Mouse (Mus musculus): ENCODE data around the gene Chd6. TPM values are rescaled to one million over a fixed set of nuclear protein-coding genes. Genes with fewer than 3 reads are reported as not detected.

Gene Chd6
- total RNA-seq, 2 experiments from 2014 or later = 56.7 to 57.9 TPM

DNA sequence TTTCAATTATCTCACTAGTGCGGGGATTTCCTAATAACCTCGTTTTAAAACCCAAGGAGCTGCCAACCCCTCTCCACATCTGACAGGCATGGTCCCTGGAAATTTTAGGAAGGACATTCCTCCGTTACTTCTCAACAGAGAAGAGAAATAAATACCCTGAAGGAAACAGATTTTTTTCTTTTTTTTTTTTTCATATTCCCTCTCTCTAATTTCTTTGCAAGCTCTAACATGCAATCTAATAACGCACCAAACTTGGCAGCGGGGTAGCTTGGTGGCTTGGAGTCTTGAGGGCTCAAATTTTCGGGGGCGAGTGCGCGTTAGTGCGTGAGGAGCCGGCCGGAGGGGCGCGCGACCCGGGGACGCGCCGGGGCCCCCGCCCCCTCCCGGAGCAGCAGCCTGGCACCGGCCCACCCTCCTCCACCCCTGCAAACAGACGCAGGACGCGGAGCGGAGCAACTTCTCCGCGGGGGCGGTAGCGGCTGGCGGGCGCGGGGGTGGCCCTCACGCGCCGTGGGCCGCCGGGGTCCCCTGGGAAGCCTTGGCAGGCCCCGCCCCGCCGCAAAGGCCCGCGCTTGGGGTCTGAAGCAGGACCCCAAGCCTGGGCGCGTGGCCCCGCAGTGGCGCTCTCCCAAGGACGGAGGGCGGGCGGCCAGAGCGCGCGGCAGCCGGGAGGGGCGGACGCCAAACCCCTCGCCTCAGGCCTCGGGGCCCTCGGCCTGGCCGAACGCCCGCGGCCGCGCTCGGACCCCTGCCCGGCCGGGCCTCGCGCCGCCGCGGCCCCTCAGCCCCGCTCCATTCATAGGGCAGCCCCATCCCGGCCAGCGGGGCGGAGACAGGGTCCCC is 569 bp downstream of the Chd6 start:
- peak; percentile 27 to 34 for DNase-seq (ENCODE audit: low spot score in 2 of 2)
- H3K4me3 ChIP-seq = peak overlapping the region; percentile 85
- TF ChIP-seq CTCF (conservative IDR thresholded peaks at IDR 0.05) = no peak
- H3K27ac ChIP-seq = peak overlapping the region; percentile 96

DNA sequence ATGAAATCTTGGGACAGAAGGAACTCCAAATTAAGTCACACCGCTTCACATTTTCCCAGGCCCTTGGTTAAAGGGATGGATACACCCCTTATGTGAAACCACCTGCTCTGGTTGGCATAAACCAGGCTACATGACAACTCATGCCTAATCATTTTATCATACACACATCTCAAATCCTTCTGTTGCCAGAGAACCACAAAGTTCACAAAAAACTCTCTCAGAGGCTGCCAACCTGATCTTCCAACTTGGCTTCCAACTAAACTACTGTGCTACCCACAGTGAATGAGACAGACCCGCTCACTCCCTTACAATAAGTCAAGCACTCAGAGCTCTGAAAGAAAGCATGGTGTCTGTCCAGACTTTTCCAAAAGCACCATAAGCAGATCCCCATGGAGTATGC is 1.6 kb downstream of the Chd6 start:
- H3K4me3 ChIP-seq = peak overlapping the region; percentile 85
- no peak for DNase-seq (ENCODE audit: low spot score in 2 of 2)
- TF ChIP-seq CTCF (conservative IDR thresholded peaks at IDR 0.05) = no peak
- H3K27ac ChIP-seq = peak overlapping the region; percentile 96; the same call in 1 of the 2 replicates

DNA sequence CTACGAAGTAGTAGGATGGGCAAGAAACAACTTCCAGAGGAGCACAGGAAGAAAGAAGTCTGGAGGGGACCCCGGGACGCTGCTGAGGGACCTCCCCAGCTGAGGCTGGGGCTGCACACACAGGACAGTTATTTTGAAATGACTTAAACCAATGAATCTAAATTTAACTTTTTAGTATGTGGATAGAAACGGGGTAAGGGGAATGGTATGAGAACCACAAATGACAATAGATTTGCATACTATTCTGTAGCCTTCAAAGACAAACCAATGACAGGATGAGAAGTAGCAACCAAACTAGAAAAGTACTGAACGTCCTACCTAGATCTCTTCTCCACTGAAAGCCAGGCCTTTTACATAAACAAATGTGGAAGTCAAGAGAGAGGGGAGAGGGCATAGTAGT is 5.1 kb downstream of the Chd6 start:
- H3K27ac ChIP-seq = no peak overlapping the region
- H3K4me3 ChIP-seq = no peak overlapping the region
- DNase-seq (ENCODE audit: low spot score in 2 of 2) = no peak
- TF ChIP-seq CTCF (conservative IDR thresholded peaks at IDR 0.05) = no peak

DNA sequence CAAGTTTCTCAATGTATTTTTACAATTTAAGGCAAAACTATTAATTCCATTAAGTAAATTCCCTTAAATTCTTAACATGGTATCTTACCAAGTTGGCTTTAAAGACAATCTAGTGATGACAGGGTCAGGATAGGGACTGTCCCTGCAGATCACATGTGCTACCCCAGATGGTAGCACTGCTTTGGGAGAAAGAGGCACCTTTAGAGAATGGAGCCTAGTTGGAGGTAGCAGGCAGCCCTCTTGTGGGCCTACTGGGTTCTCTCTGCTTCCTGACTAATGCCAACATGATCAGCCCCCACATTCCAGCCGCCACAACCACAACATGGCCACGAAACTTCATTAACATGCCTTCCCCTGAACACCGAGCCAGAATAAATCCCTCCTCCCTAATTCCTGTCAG is 6.8 kb downstream of the Chd6 start:
- TF ChIP-seq CTCF (conservative IDR thresholded peaks at IDR 0.05) = no peak; the same call in 1 of the 2 replicates
- no peak overlapping the region for H3K4me3 ChIP-seq
- H3K27ac ChIP-seq = no peak overlapping the region
- DNase-seq (ENCODE audit: low spot score in 2 of 2) = no peak

DNA sequence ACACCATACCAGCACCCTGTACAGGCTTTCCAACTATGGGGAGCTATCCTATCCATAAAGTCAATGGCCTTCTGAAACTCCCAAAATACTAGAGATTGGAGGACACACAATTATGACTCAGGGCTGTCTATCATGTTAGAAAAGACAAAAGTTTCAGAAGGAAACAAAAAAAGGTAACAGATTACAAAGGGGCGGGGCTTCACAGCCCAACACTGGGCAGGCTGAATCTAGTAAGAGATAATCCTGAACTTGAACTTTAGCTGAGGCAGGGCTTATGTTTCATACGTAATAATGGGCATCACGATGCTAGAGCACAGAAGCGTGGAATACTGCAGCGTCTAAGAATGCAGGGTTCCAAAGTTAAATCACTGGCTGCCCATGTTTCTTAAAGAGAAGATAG is 11.1 kb downstream of the Chd6 start:
- no peak for TF ChIP-seq CTCF (conservative IDR thresholded peaks at IDR 0.05)
- no peak overlapping the region for H3K4me3 ChIP-seq
- no peak for DNase-seq (ENCODE audit: low spot score in 2 of 2)
- H3K27ac ChIP-seq = no peak overlapping the region

DNA sequence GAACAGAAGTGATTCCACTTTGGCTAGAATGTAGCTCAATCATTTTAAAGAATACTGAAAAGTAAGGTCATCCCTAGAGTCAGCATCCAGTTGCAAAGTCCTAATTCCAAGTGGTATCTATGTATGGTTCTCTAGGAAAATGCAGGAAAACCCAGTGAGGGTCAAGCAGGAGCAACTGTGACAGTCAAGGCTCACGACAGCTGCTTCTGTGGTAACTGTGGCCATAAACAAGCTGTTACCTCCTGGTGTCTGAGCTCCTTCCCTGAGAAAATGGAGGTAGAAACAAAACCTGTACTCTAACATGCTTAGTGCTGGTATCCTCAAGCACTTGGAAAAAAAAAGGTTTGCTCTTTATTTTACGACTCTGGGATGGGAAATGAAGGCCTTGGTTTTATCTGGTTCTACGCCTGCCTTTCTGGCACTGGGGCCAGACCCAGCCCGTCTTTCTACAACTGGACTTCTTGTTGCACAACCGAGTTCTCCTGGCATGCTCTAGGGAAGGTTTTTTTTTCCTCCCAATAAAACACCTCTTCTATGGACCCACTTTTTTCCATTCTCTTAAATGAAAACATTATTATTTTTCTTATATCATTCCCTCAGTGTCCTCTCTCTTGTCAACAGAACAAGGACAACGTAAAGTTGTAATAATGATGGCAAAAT is 18.0 kb downstream of the Chd6 start:
- H3K4me3 ChIP-seq = no peak overlapping the region
- no peak for TF ChIP-seq CTCF (conservative IDR thresholded peaks at IDR 0.05)
- no peak for DNase-seq (ENCODE audit: low spot score in 2 of 2)

DNA sequence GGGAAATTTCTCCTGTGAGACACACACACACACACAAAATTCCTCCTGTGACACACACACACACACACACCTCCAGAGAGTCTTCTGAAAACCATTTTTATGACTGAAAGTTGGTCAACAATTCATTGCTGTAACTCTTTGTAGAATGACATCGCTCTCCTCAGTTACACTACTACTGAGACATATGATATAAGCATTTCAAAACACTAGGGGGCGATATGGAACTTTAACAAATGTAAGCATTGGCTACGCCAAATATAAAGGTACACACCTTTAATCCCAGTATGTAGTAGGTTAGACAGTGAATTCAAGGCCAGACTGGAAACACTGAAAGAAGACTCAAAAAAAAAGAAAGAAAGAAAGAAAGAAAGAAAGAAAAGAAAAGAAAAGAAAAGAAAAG is 18.7 kb downstream of the Chd6 start:
- peak; percentile 68 for TF ChIP-seq CTCF (conservative IDR thresholded peaks at IDR 0.05)
- DNase-seq (ENCODE audit: low spot score in 2 of 2) = no peak
- Histone ChIP-seq H3K27ac (no peak overlapping the region), H3K4me3 (no peak overlapping the region)

More for the DNA sequence above, 18.0 kb downstream of the Chd6 start:
- H3K27ac ChIP-seq = no peak overlapping the region

DNA sequence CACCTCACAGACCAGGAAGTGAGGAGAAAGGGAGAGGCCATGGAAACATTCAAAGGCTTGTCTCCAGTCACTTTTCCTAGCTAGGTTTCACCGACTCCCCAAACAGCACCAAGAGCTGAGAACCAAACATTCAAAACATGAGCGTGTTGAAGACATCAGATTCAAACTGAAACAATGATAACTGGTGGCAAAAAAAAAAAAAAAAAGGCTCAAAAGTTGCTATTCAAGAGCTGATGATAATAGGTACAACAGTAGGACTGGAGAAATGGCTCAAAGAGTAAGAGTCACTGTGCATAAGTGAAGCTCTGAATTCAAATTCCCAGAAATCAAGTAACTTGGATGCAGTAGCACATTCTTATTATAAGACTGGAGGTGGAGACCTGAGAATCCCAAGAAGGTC is 30.3 kb downstream of the Chd6 start:
- TF ChIP-seq CTCF (conservative IDR thresholded peaks at IDR 0.05) = no peak
- no peak for DNase-seq (ENCODE audit: low spot score in 2 of 2)
- Histone ChIP-seq H3K4me3 (no peak overlapping the region), H3K27ac (no peak overlapping the region)

DNA sequence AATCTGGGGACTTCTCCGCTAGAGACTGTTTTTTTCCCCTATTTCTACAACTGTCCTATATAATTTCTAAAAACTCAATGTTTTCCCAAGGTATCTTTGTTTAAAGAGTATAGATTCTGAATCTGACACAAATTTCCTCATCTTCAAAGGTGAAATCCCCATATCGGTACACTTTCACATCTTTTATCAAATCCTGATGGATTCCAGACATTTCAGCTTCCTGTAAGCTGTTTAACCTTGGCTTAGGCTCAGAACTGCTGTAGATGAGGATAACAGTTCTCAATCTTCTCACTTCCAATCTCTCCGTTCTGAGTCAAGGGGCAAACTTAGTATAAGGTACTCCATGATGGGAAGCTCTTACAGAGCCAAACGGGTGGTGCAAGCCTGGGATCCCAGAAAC is 32.6 kb downstream of the Chd6 start:
- Histone ChIP-seq H3K4me3 (no peak overlapping the region), H3K27ac (no peak overlapping the region)
- TF ChIP-seq CTCF (conservative IDR thresholded peaks at IDR 0.05) = no peak
- DNase-seq (ENCODE audit: low spot score in 2 of 2) = no peak

DNA sequence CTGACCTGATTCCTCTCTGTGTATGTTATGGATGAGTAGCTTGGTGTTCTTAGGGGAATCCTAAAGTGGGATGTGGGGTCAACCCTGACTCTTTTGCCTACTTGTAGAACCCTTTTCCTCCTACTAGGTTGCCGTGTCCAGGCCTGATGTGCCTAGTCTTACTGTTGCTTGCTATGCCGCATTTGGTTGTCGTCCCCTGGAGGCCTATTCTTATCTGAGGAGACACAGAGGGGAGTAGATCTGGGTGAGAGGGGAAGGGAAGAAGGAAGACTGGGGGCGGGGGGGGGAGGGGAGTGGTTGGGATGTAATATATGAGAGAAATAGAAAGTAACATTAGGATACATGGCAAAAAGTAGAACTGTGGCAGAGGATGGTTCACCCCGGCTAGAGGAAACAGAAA is 33.3 kb downstream of the Chd6 start:
- H3K27ac ChIP-seq = no peak overlapping the region
- no peak for TF ChIP-seq CTCF (conservative IDR thresholded peaks at IDR 0.05)
- DNase-seq (ENCODE audit: low spot score in 2 of 2) = no peak
- H3K4me3 ChIP-seq = no peak overlapping the region

DNA sequence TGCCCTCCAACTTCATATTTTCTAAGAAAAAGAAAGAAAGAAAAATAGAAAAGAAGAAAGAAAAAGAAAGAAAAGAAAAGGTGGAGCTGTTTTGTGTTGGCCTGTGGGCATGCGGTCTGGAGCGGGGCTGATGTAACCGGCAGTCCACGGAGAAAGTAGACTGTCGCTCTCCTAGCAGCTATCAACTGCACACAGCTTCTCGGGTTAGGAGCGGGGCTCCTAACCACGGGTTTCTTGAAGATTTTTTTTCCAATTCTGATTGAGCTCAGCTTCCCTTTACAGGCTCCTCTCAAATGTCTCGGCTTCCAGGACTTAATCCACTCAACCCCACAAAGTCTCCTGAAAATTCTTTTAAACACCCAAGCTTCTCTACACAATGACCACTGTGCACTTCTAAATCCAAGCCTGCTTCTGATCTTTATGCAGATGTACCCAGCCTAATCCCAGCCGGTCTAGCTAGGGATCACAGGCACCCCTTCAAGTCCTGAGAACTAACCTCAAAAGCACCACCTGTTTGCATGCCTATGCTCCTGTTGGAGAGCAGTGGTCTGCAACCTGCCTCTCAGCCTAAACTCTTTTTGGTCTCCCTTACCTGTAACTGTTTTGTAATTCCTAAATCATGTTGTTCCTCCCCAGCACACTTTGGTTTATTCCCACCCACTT is 42.6 kb downstream of the Chd6 start:
- H3K27ac ChIP-seq = no peak overlapping the region
- TF ChIP-seq CTCF (conservative IDR thresholded peaks at IDR 0.05) = no peak

DNA sequence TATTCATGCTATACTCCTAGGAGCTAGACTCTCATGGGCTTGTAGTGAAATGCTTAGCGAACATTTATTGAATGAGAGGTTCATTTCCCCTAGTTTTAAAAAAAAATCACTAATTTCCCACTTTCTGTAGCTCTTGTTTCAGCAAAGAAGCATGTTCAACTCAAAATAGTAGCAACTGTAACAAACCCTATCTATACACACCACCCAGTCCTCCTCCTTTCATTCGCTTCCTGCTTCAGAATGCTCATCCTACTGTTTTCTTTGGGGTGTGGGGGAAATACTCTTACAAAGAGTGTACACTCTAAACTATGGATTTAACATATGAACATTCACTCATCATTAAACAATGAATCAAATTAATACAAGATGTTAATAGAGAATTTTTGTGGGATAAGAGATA is 43.3 kb downstream of the Chd6 start:
- Histone ChIP-seq H3K4me3 (no peak overlapping the region), H3K27ac (no peak overlapping the region)
- no peak for TF ChIP-seq CTCF (conservative IDR thresholded peaks at IDR 0.05)
- DNase-seq (ENCODE audit: low spot score in 2 of 2) = no peak

More for the DNA sequence above, 42.6 kb downstream of the Chd6 start:
- H3K4me3 ChIP-seq = no peak overlapping the region
- no peak for DNase-seq (ENCODE audit: low spot score in 2 of 2)

DNA sequence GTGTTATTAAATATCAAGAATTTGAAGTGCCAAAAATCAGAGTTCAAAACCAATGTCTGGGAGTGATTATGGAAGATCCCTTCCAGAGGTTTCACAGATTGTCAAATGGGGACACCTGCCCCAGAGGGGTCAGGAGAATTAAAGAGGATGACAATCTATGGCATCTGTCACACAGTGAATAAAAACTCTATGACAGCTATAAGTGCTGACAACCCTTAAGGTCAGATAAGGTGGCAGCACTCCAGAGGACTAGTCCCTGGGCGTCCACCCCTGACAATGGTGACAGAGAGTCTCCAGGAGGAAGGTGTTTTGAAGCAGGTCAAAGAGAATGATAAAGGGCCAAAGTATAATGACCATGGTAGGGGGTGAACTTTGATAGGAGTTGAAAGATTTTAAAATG is 44.0 kb downstream of the Chd6 start:
- no peak for DNase-seq (ENCODE audit: low spot score in 2 of 2)
- no peak overlapping the region for H3K27ac ChIP-seq
- no peak overlapping the region for H3K4me3 ChIP-seq
- no peak for TF ChIP-seq CTCF (conservative IDR thresholded peaks at IDR 0.05)

All from layer of hippocampus, adult 2 months (tissue).